Mouse (Mus musculus) ES-Bruce4 (cell line): ENCODE measurements around the gene Mocs3.

Source experiments
- CTCF ChIP-seq: IDR thresholded peaks from one replicate; pipeline ENCODE4 v1.8.1; 2011; ENCODE audit warnings: low read depth, low read length
- EP300 ChIP-seq: IDR thresholded peaks from 2 replicates; pipeline ENCODE4 v1.6.1; 2011; ENCODE audit warnings: low read depth, low read length; ENCODE audit not compliant: insufficient read depth

DNA sequence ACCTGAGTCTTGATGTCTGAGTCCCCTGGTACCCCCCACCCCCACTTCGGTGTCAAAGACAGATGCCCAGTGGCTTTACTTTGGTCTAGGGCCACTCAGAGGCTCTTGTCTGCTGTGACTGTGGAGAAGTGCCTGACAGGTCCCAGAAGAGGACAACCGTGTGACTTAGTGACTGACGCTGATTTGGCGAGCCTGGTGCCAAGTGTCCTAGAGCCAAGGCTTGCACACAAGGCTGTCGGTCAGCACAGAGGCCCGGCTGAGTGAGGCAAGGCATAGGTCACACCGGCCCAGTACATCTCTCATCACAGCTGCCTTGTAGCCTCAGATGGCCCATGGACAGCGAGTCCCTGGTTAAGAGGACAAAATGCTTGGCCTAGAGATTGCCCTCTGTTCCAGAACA lies 28.6 kb downstream of the Mocs3 start:
- no peak for TF ChIP-seq CTCF
- TF ChIP-seq EP300 = no peak
